Mouse (Mus musculus): ENCODE measurements around the gene Eps8l3. TPM values are rescaled to one million over a fixed set of nuclear protein-coding genes. Genes with fewer than 3 reads are reported as not detected.
A peak's percentile ranks its signal among the peaks of the same experiment; 100 is the strongest.

The Eps8l3 gene
- polyA plus RNA-seq, 1 experiment from 2014 or later = not detected

DNA sequence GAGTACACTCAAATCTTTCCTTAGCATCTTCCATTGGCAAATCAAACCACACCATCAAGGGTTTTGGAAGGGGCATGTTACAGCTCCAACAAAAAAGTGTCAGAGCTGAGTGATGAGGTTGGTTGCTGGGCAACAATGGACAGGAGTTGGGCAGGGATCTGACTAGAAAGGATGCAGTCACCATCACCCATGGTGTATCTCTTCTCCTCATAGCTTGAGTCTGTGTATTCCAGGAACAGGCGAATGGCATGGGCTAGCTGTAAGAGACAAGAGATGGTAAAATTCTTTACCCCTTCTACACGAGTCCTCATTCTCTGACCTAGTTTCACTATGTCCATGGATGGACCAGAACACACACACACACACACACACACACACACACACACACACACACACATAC, 54.1 kb downstream of the Eps8l3 start:
- Histone ChIP-seq H3K27ac (peak overlapping the region; percentile 82), H3K4me3 (peak overlapping the region; percentile 46), H3K9me3 (replicated peaks) (no peaks in the 10 kb centered on the region), H3K36me3 (no peaks in the 10 kb centered on the region), H3K4me2 (peak overlapping the region; percentile 63), H3K9ac (peak overlapping the region; percentile 40; the same call in 1 of the 2 replicates), H3K27me3 (no peaks in the 10 kb centered on the region), H3K4me1 (replicated peaks) (peaks cover 13% of the 10 kb centered on the region)
- 68% methylated on average over 2 of the region's 2 CpGs for WGBS
- no peak for ATAC-seq (replicated peaks; ENCODE audit: insufficient number of reproducible peaks, insufficient read depth, low FRiP score, low read depth)

DNA sequence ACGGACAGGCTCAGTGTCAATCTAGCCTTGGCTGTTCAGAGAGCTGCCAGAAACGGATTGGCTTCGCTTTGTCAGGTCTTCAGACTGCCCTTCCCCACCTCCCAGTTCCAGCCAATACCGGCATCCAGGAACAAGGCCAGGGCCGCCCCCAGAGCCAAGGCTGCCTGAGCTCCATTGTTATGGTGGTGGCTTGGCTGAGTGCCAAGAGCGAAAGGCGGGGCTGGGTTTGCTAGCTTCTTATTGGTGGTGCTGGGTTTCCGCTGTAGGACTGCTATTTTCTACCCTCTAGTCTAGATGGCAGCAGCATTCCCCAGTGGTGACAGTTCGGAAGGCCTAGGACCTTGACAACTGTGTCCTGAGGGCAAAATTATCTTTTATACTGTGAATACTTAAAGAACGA, 54.6 kb downstream of the Eps8l3 start, which contains the start of gene Gstm7:
Gstm7 (minus strand) TSS at position 148 of the 400 bp plus-strand sequence.
- no peaks in the 10 kb centered on the region for H3K27me3 ChIP-seq
- no peaks in the 10 kb centered on the region for H3K36me3 ChIP-seq
- peak within 1 kb of the TSS; percentile 82 for H3K27ac ChIP-seq
- WGBS = 5% methylated on average over 10 of the region's 10 CpGs
- H3K4me2 ChIP-seq = peak within 1 kb of the TSS; percentile 63
- peak within 1 kb of the TSS; percentile 40; the same call in 1 of the 2 replicates for H3K9ac ChIP-seq
- peak within 1 kb of the TSS; percentile 46 for H3K4me3 ChIP-seq
- no peaks in the 10 kb centered on the region for H3K9me3 ChIP-seq (replicated peaks)
- peaks cover 13% of the 10 kb centered on the region for H3K4me1 ChIP-seq (replicated peaks)
- ATAC-seq (replicated peaks; ENCODE audit: insufficient number of reproducible peaks, insufficient read depth, low FRiP score, low read depth) = peak; percentile 96

DNA sequence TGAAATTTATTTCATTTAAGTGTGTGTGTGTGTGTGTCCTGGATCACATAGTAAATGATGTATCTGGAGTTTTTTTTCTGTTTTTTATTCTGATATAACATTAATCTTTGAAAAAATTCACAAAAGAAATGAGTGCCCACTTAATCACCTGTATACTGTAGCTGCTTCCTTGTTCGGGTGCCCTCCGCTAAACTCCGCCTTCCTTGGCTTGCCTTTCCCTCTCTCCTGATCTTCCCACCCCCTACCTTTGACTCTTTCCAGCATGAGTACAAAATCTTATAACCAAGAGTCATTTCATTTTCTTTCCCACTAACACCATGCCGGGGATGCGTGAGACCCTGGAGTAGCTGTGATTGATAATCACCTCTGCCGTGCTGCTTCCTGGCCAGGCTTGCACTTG, 55.1 kb downstream of the Eps8l3 start:
- H3K27me3 ChIP-seq = no peaks in the 10 kb centered on the region
- no peak overlapping the region for H3K9ac ChIP-seq
- no peak for ATAC-seq (replicated peaks; ENCODE audit: insufficient number of reproducible peaks, insufficient read depth, low FRiP score, low read depth)
- H3K4me3 ChIP-seq = no peak overlapping the region
- no peaks in the 10 kb centered on the region for H3K9me3 ChIP-seq (replicated peaks)
- no peaks in the 10 kb centered on the region for H3K36me3 ChIP-seq
- H3K27ac ChIP-seq = peak overlapping the region; percentile 45; the same call in 1 of the 2 replicates
- H3K4me1 ChIP-seq (replicated peaks) = peaks cover 13% of the 10 kb centered on the region
- H3K4me2 ChIP-seq = no peak overlapping the region
- WGBS = 68% methylated on average over 6 of the region's 6 CpGs

DNA sequence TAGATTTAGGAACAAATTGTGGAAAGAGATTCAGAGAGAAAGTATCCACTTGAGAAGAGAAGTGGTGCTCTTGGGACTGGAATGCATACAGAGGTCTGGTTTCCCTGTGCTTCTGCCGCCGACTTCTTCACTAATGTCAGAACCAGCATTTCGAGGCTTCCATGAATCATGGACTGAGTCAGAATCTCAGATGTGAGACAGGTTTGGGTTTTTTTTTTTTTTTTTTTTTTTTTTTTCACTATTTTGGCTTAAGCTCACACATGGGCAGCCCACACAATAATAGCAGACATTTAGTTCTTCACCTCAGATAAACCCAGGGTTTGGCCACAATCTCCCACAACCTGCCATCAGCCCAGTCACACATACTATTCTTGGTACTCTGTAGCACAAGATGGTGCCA, 58.2 kb downstream of the Eps8l3 start:
- ATAC-seq (replicated peaks; ENCODE audit: insufficient number of reproducible peaks, insufficient read depth, low FRiP score, low read depth) = no peak
- H3K27me3 ChIP-seq = no peaks in the 10 kb centered on the region
- WGBS = 49% methylated on average over 3 of the region's 3 CpGs

DNA sequence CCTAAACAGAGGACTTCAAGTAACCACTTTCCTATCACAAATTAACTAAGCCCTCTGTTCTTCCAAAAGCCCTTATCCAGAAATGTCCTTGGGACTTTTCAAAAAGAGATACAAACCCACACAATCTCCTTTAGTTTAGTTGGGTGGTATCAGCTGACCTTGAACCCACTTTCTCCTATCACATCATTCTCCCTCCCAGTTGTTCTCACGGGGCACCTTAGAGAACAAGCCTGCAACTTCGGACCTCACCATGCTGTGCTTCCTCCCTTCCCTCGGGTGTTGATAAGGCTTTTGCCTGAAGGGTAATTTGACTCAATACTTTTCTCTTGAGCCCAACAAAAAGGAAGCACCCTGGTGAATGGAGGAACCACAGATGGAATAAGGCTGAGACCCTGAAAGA, 58.9 kb downstream of the Eps8l3 start:
- no peak for ATAC-seq (replicated peaks; ENCODE audit: insufficient number of reproducible peaks, insufficient read depth, low FRiP score, low read depth)

More for the DNA sequence above, 58.2 kb downstream of the Eps8l3 start:
- no peak overlapping the region for H3K9ac ChIP-seq
- no peak overlapping the region for H3K27ac ChIP-seq
- no peak overlapping the region for H3K4me2 ChIP-seq
- no peak overlapping the region for H3K4me3 ChIP-seq
- H3K4me1 ChIP-seq (replicated peaks) = peaks cover 21% of the 10 kb centered on the region
- no peaks in the 10 kb centered on the region for H3K36me3 ChIP-seq
- no peaks in the 10 kb centered on the region for H3K9me3 ChIP-seq (replicated peaks)

DNA sequence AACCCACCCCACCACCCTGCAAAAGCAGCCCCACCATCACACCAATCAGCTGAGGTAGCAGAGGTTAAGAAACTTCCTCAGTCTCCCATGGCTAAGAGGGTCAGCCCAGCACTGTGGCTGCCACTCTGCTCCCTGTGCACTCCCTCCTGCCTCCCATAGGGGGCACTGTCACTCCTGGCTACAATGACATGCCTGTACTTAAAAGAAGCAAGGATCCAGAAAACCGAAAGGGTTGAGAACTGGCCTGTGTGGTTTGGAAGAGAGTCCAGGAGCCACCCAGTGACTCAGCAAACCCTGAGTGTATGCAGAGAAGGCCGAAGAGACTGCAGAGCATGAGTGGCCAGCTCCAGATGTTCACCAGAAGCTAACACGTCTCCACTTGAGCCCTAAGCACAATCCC, 62.4 kb downstream of the Eps8l3 start:
- H3K4me2 ChIP-seq = no peak overlapping the region
- no peaks in the 10 kb centered on the region for H3K36me3 ChIP-seq
- 49% methylated on average over 3 of the region's 3 CpGs for WGBS
- no peak overlapping the region for H3K27ac ChIP-seq
- no peak overlapping the region for H3K4me3 ChIP-seq
- no peaks in the 10 kb centered on the region for H3K9me3 ChIP-seq (replicated peaks)
- H3K27me3 ChIP-seq = no peaks in the 10 kb centered on the region
- peaks cover 18% of the 10 kb centered on the region for H3K4me1 ChIP-seq (replicated peaks)
- no peak for ATAC-seq (replicated peaks; ENCODE audit: insufficient number of reproducible peaks, insufficient read depth, low FRiP score, low read depth)
- no peak overlapping the region for H3K9ac ChIP-seq

More for the DNA sequence above, 58.9 kb downstream of the Eps8l3 start:
- no peaks in the 10 kb centered on the region for H3K9me3 ChIP-seq (replicated peaks)
- no peak overlapping the region for H3K9ac ChIP-seq
- peaks cover 27% of the 10 kb centered on the region for H3K4me1 ChIP-seq (replicated peaks)
- no peak overlapping the region for H3K4me2 ChIP-seq
- WGBS = 32% methylated on average over 3 of the region's 3 CpGs
- H3K36me3 ChIP-seq = no peaks in the 10 kb centered on the region
- H3K4me3 ChIP-seq = no peak overlapping the region
- H3K27me3 ChIP-seq = no peaks in the 10 kb centered on the region
- no peak overlapping the region for H3K27ac ChIP-seq

DNA sequence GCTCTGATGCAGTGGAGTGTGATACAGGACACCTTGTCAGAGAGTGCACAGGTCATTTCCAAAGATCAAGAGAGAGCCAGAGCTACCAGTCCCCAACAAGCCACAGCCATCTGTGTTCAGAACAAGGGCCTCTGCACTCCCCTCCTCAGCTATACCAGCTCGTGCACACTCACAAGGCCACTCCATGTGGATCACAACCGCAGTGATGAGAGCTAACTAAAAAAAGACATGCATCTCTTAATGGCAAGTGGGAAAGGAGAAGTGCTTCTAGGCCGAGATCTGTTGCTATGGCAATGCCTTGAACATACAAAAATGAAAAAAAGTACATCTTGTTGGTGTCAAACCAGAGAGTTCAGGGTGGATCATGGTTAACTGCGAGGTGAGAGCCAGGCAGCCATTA, 62.8 kb downstream of the Eps8l3 start:
- Histone ChIP-seq H3K9ac (no peak overlapping the region), H3K4me2 (no peak overlapping the region), H3K4me3 (no peak overlapping the region), H3K36me3 (no peaks in the 10 kb centered on the region), H3K27ac (no peak overlapping the region), H3K4me1 (replicated peaks) (peaks cover 18% of the 10 kb centered on the region), H3K9me3 (replicated peaks) (no peaks in the 10 kb centered on the region), H3K27me3 (no peaks in the 10 kb centered on the region)
- ATAC-seq (replicated peaks; ENCODE audit: insufficient number of reproducible peaks, insufficient read depth, low FRiP score, low read depth) = no peak
- WGBS = 70% methylated on average over 4 of the region's 4 CpGs

DNA sequence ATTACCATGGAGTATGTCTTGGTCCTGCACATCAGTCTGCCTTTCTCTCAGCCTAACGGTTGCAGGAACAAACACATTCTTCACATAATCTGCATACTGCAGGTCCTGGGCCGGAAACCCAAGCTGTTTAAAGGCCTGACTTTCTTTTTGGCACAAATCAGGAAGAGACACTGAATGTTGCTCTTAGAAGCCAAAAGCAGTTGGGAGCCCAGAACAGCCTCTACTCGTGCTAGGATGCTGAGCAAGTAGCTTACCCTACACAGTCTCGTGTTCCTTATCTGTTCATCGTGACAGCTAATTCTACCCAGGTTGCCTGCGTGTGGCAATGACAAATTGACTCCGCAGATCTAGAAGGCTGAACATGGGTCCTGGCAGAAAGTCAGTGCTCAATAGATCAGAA, 63.5 kb downstream of the Eps8l3 start:
- Histone ChIP-seq H3K9me3 (replicated peaks) (no peaks in the 10 kb centered on the region), H3K4me3 (no peak overlapping the region), H3K4me2 (no peak overlapping the region), H3K36me3 (no peaks in the 10 kb centered on the region), H3K9ac (no peak overlapping the region), H3K27me3 (no peaks in the 10 kb centered on the region), H3K4me1 (replicated peaks) (peaks cover 18% of the 10 kb centered on the region), H3K27ac (no peak overlapping the region)
- WGBS = 38% methylated on average over 7 of the region's 7 CpGs
- no peak for ATAC-seq (replicated peaks; ENCODE audit: insufficient number of reproducible peaks, insufficient read depth, low FRiP score, low read depth)

DNA sequence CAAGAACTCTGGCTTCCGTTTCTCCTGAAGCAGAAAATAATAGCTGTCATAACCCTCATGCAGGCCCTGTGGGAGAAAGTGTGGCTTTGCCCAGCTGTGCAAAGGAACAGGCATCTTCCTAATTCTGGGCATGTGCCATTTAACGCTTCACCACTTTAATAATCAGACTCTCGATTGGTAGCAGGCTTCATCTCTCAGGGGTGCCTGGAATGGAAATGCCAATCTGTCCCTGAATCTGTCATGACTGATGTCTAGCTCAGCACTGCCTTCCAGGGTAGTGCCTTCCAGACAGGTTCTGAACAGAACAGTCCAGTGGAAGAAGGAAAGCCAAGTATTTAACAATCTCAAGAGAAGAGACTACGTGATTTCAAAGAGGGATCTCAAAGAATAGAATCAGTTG, 64.2 kb downstream of the Eps8l3 start:
- Histone ChIP-seq H3K27ac (no peak overlapping the region), H3K9ac (no peak overlapping the region), H3K27me3 (no peaks in the 10 kb centered on the region), H3K4me2 (no peak overlapping the region), H3K36me3 (no peaks in the 10 kb centered on the region), H3K4me1 (replicated peaks) (peaks cover 18% of the 10 kb centered on the region), H3K4me3 (no peak overlapping the region), H3K9me3 (replicated peaks) (no peaks in the 10 kb centered on the region)
- ATAC-seq (replicated peaks; ENCODE audit: insufficient number of reproducible peaks, insufficient read depth, low FRiP score, low read depth) = no peak
- 61% methylated on average over 4 of the region's 4 CpGs for WGBS

Other genes with a start within 250 kb of the Eps8l3 start
- gene Gm10961, start 245.9 kb upstream of the Eps8l3 start, polyA plus RNA-seq (2015; fragmentation: Nextera tagmentation; extraction: Ambion mirVana) = not detected in 2 replicates
- gene Strip1, start 245.5 kb upstream of the Eps8l3 start, polyA plus RNA-seq (2015; fragmentation: Nextera tagmentation; extraction: Ambion mirVana) = 30.9 and 35.3 TPM in 2 replicates
- 47.3 and 54.6 TPM in 2 replicates for gene Ahcyl1, start 180.7 kb upstream of the Eps8l3 start, polyA plus RNA-seq (2015; fragmentation: Nextera tagmentation; extraction: Ambion mirVana)
- gene Csf1, start 116.8 kb upstream of the Eps8l3 start, polyA plus RNA-seq (2015; fragmentation: Nextera tagmentation; extraction: Ambion mirVana) = 8.0 and 11.2 TPM in 2 replicates
- gene Gstm5, start 18.6 kb downstream of the Eps8l3 start, polyA plus RNA-seq (2015; fragmentation: Nextera tagmentation; extraction: Ambion mirVana) = 111 and 122 TPM in 2 replicates
- gene Gstm7, start 54.6 kb downstream of the Eps8l3 start, polyA plus RNA-seq (2015; fragmentation: Nextera tagmentation; extraction: Ambion mirVana) = 22.1 and 23.1 TPM in 2 replicates
- gene Gstm6, start 66.5 kb downstream of the Eps8l3 start, polyA plus RNA-seq (2015; fragmentation: Nextera tagmentation; extraction: Ambion mirVana) = 10.4 TPM in 2 replicates
- gene Gstm3, start 92.1 kb downstream of the Eps8l3 start, polyA plus RNA-seq (2015; fragmentation: Nextera tagmentation; extraction: Ambion mirVana) = 0.30 TPM in 1 of 2 replicates, not detected in the other
- gene Gstm2, start 109.2 kb downstream of the Eps8l3 start, polyA plus RNA-seq (2015; fragmentation: Nextera tagmentation; extraction: Ambion mirVana) = 71.9 and 82.1 TPM in 2 replicates
- 72.1 and 88.3 TPM in 2 replicates for gene Gstm1, start 140.7 kb downstream of the Eps8l3 start, polyA plus RNA-seq (2015; fragmentation: Nextera tagmentation; extraction: Ambion mirVana)
- 12.9 and 16.0 TPM in 2 replicates for gene Gstm4, start 167.7 kb downstream of the Eps8l3 start, polyA plus RNA-seq (2015; fragmentation: Nextera tagmentation; extraction: Ambion mirVana)
- gene Ampd2, start 209.4 kb downstream of the Eps8l3 start, polyA plus RNA-seq (2015; fragmentation: Nextera tagmentation; extraction: Ambion mirVana) = 22.5 and 31.4 TPM in 2 replicates
- gene Gnat2, start 215.6 kb downstream of the Eps8l3 start, polyA plus RNA-seq (2015; fragmentation: Nextera tagmentation; extraction: Ambion mirVana) = 0.74 and 1.1 TPM in 2 replicates